Mouse (Mus musculus) mesoderm, embryonic 11.5 days (tissue): Measurements from ENCODE around the gene Clec12b.

Source experiments
- DNase-seq: peaks from one replicate; pipeline ENCODE4 v3.0.0-alpha.2; 2012; ENCODE audit warnings: low read depth, low spot score

The Clec12b gene

GRCm38 (mm10) chr6:129385774-129386173 is at the start of gene Clec12b:
Clec12b (minus strand) TSS chr6:129385874.
- DNase-seq: no peak

DNA sequence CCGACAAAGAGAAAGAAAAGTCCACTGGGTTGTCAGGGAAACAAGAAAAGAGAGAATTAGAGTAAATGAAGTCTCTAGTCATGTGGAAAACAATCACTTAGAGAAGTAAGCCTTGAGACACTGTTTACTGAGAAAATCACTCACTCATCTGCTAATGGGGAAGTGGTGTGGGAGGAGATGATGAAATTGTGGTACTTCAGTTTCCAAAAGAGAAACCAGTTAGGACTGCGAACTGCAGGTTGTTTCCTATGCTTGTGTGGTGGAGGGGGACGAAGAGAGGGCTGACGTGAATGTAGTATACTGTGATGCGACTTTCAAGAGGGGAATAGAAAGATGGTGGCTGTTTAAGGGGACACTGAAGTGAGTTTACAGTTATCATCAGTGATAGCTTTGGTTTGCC is 48.6 kb upstream of the Clec12b start:
- no peak for DNase-seq

DNA sequence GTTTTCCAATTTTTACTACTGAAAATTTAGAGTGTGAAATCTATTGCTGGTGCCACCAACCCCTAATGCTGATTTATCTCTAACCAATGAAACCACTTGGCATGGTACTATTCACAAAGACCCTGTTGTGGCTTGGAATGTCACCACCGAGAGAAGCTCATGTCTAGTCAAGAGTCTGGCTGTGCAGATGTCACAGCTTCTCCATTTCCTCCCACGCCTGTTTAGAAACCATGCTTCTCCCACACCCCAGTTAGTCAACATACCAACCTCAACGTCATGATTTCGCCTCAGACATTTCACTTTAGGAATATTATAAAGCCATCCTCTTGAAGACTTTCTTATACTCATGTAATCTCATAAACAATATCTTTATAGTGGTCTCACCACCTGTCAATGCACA is 41.6 kb upstream of the Clec12b start:
- DNase-seq: no peak

DNA sequence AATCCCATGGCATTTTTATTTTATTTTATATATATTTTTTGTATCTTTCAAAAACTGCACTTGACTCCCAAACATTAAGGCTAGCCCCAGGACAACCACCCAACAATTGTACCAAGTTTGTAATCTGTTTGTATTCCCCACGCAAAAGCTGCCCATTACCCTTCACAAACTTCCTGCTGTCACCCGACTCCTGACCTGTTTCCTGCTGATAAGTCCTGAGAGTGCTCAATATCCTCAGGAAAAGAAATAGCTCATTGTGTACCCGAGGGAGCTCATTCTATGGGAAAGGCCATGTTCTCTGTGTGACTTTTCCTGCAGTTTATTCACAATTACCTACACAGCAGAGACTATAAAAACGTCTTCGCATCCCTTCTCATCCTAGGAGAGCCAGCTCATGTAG is 40.1 kb upstream of the Clec12b start:
- DNase-seq: peak; percentile 30

DNA sequence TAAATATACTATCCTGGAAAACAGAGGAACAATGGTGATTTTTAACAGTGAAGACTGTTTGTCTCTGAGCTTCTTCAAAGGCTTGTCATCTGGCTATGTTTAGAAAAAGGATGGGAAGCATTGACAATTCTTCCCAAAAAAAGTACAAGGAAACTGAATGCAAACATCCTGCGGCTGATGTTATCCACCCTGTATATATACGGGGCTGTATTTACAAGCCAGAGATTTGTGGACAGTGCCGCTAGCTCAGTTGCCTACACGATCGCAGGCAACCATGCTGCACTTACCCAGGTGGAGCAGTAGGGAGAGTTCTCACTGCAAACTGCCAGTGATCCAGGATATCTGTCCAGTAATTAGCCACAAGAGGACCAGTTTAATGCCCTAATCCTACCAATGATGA is 39.5 kb upstream of the Clec12b start:
- no peak for DNase-seq

- peak; percentile 73 for DNase-seq
Measured at GRCm38 (mm10) chr6:129423734-129424072, 38.0 kb upstream of the Clec12b start.

- no peak for DNase-seq
Measured at GRCm38 (mm10) chr6:129423040-129423733, 37.5 kb upstream of the Clec12b start.

DNA sequence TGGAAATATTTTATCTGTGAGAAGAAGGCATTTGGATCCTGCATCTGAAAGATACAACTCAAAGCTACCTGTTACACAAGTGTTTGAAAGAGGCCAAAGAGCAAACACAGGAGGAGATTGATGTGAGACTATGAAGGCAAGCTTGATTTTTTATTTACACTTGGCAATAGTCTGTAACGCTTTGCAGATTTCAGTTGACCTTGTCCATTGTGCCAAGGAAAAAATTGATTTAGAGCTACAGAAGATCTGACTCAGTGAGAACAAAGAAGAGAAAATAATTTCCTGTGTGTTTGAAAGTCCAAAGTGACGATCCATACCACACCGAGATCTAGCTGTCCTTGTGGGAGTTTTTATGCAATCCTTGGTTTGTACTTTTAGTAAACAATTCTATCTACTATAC is 36.6 kb upstream of the Clec12b start:
- no peak for DNase-seq

GRCm38 (mm10) chr6:129414177-129414576 is 28.5 kb upstream of the Clec12b start:
- DNase-seq: no peak

DNA sequence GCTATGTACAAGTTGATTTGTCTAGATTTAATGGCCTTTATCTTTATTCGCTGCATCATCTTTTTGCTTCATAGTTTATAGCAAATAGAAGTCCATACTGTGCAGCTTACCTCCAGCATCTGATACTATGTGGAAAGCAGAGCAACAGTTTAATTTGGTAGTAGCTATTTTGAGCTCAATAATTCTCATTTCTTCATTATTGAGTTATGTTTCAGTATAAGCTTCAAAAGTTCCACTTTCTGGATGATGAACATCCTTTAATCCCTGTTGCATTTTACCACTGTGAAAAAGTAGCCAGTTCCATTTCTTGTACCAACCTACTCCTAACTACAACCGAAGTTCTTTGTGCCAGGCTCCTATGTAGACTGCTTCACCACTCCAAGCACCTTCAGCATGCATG is 22.9 kb upstream of the Clec12b start, which contains the start of gene Clec9a:
Clec9a (plus strand) TSS at position 301 of the 400 bp plus-strand sequence.
- no peak for DNase-seq

DNA sequence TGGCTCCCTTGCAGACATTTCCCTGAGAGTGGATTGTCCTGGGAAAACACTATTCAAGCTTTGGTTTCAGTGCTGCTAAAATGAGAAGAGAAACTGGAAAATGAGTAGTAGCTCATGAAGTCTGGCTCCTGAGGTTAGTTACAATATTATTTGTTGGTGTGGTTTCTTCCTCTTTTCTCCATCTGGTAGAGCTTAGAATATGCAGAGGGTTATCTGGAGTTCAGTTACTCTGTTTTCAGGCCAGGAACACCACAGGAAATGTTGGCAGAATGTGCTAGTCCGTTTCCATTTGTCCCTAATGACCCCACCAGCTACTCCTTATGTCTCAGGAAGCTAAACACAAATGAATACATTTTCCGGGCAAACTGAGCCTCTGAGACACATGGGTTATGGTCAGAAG is 21.6 kb upstream of the Clec12b start:
- DNase-seq: no peak

GRCm38 (mm10) chr6:129405999-129406398 is 20.3 kb upstream of the Clec12b start:
- DNase-seq: no peak

GRCm38 (mm10) chr6:129403391-129403790 is 17.7 kb upstream of the Clec12b start:
- DNase-seq: no peak

- DNase-seq: no peak
Measured at GRCm38 (mm10) chr6:129402404-129402803, 16.7 kb upstream of the Clec12b start.

DNA sequence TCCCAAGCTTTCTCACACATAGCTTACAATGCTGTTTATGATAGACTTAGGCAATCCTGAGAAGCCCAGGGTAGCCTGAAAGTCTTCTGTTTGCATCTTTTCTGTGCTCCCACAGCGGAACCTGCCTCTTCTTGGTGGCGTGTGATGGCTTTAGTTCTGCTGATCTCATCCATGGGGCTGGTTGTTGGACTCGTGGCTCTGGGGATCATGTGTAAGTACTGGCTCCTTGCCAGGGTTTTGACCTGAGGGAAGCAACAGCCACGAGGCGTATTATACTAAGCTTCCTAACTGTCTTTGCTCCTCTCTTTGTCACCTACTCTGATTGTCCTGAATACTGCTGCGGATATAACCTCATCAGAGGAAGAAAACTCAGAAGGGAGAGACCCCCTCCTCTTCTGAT is 14.3 kb upstream of the Clec12b start:
- DNase-seq: no peak

GRCm38 (mm10) chr6:129396997-129397396 is 11.3 kb upstream of the Clec12b start, which contains the start of gene Clec1b:
Clec1b (plus strand) TSS chr6:129397297.
- DNase-seq: no peak

DNA sequence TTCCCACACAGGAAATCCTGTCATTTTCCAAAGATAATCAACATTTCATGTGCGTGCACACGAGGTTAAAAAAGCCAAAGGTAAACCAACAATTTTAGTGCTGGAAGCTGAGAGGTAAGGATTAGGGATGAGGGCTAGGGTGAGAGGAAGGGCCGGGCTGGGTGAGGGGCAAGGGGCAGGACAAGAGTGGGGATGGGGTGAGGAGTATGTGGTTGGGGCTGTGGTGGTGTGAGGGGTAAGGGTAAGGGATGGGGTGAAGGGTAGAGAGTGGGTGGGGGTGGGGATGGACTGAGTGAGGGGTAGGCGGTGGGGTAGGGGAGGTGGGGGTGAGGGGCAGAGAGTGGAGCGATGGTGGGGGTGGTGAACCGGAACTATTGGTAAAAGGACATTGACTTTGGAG is 8.1 kb upstream of the Clec12b start:
- DNase-seq: no peak

GRCm38 (mm10) chr6:129393087-129393720 is 7.5 kb upstream of the Clec12b start:
- DNase-seq: no peak

DNA sequence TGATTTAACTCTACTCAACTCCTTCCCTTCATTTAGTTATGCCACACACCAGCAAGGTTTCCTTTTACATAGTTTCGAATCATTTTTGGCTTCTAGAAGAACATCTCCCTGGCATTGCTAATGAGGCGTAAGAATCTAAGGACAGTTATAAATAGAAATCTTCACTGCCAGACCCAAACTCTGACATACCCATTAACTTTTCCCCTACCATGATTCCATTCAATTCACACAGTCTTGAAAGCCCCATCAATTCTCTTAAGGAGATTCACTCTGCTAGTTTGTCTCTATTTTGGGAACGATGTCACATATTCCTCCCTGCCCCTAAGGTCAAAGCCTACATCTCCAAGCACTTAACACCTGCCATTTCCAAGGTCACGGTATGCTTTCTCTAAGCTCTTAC is 674 bp downstream of the Clec12b start:
- DNase-seq: no peak

- DNase-seq: no peak
Measured at GRCm38 (mm10) chr6:129383466-129383865, 2.2 kb downstream of the Clec12b start.

DNA sequence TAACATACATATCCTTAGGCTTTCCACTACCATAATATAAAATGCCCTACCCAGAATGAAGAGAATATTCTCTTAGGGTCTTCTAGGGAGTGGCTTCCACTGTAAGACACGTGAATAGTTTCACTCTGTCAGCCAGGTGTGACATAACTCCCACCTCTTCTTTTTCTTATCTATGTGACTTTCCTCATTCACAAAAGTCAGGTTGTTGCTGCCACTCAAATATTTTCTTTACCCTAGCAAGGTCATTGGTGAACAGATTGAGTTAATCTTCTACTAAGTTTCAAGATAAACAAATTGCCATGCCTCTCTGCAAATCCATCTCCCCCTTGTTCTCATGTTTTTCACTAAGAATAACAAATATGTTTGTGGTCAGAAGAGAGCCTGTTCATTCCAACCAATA is 3.9 kb downstream of the Clec12b start:
- DNase-seq: no peak

- no peak for DNase-seq
Measured at GRCm38 (mm10) chr6:129380454-129380853, 5.2 kb downstream of the Clec12b start.

DNA sequence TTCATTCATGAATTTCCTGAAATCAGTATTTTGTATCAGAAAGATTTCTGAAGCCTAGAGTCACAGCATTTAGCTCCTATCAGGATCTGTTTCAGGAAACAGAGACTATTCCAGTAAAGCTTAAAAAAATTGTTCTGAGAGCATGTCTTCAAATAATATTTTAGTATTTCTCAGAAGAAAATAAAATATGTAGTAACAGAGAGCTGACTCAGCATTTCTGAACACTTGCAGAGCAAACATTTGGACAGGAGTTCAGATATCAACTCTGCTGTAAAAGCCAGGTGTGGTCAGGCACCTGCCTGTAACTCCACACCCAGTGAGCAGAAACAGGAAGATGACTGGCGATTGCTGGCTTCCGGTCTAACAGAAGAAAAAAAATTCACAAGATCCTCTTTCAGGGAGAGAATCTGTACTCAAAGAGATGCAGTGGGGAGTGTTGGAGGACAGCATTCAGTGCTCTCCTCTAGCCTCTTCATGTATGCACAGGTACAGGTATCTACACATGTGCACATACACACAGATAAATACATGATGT is 10.7 kb downstream of the Clec12b start:
- no peak for DNase-seq
